Mouse (Mus musculus): ENCODE data around the gene Acpp.

Acpp gene

GRCm38 (mm10) chr9:104337183-104337931 lies at the start of gene Acpp:
TSS of gene Acpp (minus strand) at chr9:104337748.
- DNase-seq (ENCODE audit: low spot score in 2 of 2), result peak; percentile 70 to 75

- no peak for DNase-seq (ENCODE audit: low spot score in 2 of 2)
Measured at GRCm38 (mm10) chr9:104382571-104383170, 45.1 kb upstream of the Acpp start.

DNA sequence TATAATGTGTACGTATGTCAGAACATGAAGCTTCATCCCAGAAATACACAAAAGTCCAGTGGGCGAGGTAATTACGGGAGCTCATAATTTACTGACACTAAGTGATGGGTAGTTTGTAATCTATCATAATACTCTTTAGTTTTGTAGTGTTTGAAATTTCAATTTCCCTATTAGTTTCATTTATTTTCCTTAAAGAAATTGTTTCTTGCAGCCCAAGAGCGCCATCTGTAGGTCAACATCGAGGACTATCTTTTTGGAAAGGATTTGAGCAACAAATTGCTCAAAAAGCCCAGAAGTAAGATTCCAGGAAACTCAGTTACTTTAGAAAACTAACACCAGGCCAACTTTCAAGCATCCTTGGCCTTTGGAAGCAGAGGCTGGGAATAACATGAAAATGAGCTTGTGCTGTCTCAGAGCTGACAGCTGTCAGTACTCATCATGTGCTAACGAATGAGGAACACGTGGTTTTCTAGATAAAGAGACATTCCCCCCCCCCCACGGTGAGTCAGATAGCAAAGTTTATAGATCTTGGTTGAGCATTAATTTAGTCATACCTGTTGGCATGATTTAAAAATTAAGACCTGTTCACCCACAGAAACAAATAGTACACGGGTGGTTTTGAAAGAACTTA lies 42.1 kb upstream of the Acpp start:
- no peak for DNase-seq (ENCODE audit: low spot score in 2 of 2)

DNA sequence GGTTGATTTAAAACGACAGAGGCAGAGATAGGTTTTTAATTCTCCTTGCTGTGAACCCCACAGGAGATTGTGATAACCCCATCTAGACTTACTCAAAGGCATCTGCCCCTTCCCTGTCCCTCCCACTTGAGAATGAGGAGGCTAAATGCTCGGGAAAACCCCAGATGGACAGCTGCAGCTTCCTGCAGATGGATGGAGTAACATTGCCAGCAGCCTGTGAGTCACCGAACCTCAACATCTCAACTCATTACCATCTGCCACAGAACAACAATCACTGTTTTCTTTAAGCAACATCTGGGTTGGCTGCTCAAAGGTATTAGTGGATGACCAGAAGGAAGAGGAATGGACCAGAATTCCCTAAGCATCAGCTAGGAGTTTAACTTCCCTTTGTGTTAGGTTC lies 38.0 kb upstream of the Acpp start:
- DNase-seq (ENCODE audit: low spot score in 2 of 2), result no peak

GRCm38 (mm10) chr9:104373253-104373652 lies 35.7 kb upstream of the Acpp start:
- peak; percentile 25 to 28 for DNase-seq (ENCODE audit: low spot score in 2 of 2)

DNA sequence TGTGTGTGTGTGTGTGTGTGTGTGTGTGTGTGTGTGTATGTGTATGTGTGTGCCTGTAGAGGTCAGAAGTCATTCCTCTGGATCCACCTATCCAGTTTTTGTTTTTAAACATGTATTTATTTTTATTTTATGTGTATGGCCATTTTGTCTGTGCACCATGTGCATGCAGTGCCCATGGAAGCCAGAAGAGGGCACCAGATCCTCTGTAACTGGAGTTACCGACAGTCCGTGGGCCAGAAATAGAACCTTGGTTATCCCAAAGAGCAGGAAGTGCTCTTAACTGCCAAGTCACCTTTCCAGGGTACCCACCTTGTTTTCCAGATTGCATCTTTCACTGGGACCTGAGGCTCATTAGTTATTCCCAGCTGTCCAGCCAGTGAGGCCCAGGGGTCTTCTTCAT lies 29.4 kb upstream of the Acpp start:
- no peak for DNase-seq (ENCODE audit: low spot score in 2 of 2)

GRCm38 (mm10) chr9:104361951-104362350 lies 24.4 kb upstream of the Acpp start:
- DNase-seq (ENCODE audit: low spot score in 2 of 2), result peak in 1 of 2 experiments; percentile 44

DNA sequence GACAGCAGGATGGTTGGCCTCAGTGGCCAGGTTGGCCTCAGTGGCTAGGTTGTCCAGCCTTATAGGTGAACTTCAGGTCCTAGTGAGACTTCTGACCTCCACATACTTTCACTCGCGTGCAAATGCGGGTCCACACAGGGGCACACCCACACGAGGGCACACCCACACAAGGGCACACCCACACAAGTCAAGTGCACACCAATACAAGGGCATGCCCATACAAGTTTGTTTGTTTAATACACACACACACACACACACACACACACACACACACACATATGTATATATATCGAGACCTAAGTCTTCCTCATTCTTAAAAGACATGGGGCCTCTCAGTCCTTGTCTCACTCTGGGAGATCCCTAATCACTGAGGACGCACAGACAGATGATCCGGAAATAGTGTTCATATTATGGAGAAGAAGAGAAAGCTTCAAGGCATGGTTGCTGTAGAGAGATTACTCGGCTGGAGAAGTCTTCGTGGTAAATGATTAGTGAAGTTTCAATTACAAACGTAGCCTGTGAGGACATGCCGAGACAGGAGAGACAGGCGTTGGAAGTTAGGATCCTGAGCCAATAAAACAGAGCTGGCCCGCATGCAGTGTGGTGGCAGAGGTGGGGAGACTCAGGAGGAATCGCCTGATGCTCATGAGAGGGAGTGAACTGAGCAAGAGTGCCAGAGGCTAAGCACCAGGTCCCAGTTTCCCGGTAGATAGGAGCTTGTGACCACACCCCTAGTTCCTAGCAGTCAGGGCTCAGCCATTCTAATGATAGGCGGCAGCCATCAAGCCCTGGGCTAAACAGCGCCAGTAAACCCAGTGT lies 23.7 kb upstream of the Acpp start:
- DNase-seq (ENCODE audit: low spot score in 2 of 2), result no peak

DNA sequence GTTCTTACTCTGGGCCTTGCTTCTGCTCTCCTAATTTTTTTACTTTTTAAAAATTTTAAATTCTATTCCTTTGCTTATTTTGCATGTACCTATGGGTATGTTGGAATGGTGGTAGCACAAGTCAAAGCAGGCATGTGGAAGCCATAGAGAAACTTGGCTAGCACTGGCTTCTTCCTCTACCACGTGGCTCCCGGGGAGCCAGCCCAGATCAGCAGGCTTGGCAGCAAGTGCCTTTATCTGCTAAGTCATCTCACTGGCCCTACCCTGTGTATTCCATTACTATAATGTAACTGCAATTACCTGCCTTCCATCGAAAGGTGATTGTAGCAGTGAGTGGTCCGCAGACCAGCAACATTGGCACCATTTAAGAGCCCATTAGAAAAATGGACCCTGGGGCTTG lies 22.8 kb upstream of the Acpp start:
- DNase-seq (ENCODE audit: low spot score in 2 of 2), result no peak

DNA sequence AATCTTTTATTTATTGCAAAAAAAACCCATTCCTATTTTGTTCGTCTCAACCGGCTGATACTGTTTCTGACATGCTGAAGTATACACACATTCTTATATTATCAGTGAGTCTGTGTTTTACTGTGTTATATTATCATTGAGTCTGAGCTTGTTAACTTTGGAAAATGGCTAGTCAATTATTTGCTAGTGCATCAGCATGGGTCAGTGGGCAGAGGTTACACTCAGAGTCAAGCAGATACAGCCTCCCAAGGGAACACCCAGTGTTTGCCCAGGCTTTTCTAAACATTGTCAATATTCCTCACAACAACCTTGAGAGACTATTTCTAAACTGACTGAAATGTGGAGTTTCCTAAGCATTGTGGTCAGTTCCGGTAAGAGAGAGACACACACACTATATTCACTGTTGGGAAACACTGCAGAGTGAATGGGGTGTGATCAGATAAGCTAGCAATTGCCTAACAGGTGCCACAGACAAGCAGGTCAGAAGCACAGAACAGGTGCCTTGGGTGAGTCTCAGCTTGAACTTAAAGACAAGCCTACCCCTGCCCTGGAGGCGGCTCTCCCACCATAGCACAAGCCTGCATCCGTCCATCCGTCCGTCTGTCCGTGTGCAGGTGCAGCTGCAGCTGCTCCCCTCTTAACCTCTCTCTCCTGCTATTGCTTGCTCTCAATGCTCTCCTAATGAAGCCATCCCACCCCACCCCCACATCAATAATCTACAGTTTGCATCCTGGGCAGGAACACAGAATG lies 18.1 kb upstream of the Acpp start:
- no peak for DNase-seq (ENCODE audit: low spot score in 2 of 2)

GRCm38 (mm10) chr9:104344136-104344535 lies 6.6 kb upstream of the Acpp start:
- DNase-seq (ENCODE audit: low spot score in 2 of 2), result no peak

- DNase-seq (ENCODE audit: low spot score in 2 of 2), result no peak
Measured at GRCm38 (mm10) chr9:104339483-104339882, 1.9 kb upstream of the Acpp start.

GRCm38 (mm10) chr9:104338489-104339427 lies 1.2 kb upstream of the Acpp start:
- peak; percentile 19 to 22 for DNase-seq (ENCODE audit: low spot score in 2 of 2)

DNA sequence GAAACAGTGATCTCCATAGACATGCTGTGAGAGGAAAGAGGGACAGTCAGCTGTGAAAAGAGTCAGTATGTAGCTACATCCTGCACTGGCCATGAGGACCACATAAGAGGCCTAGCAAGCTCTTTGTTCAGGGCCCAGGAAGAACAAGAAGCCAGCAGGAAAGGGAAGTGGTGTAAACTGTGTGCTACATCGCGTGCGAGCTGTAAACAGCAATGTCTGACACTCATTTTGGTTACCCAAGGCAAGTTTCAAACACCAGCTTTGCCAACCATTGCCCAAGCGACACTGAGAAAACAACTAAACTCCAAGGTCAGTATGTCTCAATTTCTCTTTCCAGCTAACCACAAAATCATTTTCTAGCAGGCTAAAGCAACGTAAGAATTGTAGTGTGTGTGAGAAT lies 6.2 kb downstream of the Acpp start:
- DNase-seq (ENCODE audit: low spot score in 2 of 2), result peak; percentile 11 to 29

DNA sequence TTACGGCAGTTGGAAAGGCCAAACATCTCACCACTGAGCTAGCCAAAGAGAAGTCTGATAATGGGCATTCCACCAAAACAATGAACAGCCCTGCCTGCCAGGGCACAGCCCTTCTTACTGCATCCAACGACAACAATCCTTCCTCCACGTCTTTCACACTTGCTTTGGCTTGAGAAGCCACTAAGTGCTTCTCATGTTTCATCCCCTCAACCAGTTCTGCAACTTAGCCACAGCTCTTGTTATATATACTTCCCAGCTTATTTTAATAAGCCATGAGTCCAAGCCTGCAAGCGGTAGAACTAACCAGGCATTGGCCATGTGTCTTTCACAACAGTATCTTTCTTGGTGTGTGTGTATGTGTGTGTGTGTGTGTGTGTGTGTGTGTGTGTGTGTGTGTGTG lies 8.9 kb downstream of the Acpp start:
- DNase-seq (ENCODE audit: low spot score in 2 of 2), result no peak

DNA sequence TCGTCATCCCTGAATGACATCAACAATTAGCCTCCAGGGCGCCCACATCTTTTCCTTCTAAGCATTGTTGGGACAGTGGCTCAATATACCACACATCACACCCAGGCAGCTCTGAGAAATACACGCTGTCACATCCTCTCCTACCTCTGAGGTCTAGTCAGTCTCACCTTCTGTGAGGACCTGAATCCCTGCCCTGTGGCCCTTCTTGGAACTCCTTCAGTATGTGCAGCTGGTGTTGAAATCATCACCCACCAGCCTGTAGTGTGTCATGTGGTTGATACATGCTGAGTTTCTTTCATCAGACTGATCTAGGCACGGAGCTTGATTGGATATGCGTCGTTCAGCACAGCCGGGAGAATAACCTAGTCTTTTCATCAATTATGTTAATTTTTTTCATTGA lies 16.0 kb downstream of the Acpp start:
- DNase-seq (ENCODE audit: low spot score in 2 of 2), result no peak

- no peak for DNase-seq (ENCODE audit: low spot score in 2 of 2)
Measured at GRCm38 (mm10) chr9:104316351-104316750, 21.2 kb downstream of the Acpp start.

DNA sequence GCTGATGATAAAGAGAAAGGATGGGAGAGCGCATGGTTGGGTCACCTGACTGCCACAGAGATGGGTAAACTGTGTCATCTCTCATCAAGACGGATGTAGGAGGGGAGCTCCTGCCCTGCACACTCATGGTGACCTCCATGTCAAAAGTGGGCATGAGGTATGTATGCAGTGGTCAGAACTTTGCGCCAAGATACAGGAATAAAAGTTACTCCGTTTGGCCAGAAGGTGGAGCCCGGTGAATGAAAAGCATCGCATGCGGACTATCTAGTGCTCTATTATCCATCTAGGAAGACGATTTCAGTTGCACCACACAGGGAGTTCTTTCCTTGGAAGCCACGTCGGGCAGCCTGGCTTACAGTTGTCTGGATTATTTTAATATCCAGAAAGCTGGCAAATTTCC lies 22.0 kb downstream of the Acpp start:
- no peak for DNase-seq (ENCODE audit: low spot score in 2 of 2)

GRCm38 (mm10) chr9:104306734-104307133 lies 30.8 kb downstream of the Acpp start:
- peak; percentile 26 to 32 for DNase-seq (ENCODE audit: low spot score in 2 of 2)

Measured in spleen, postnatal 36 days (tissue).